Mouse (Mus musculus) lung, postnatal 0 days (tissue): Measurements from ENCODE around the gene Pms2. TPM values are rescaled to one million over a fixed set of nuclear protein-coding genes. Genes with fewer than 3 reads are reported as not detected.

Experiments
- ATAC-seq: fragments of 200-750 bp; cut with Nextera tagmentation; 2 replicates; pipeline ENCODE4 v1.8.0; 2017; ENCODE audit warnings: moderate library complexity
- DNase-seq: peaks from one replicate; pipeline ENCODE4 v3.0.0-alpha.2; 2016; ENCODE audit warnings: low spot score
- H3K27ac ChIP-seq: fragments of 300-500 bp; sonication (generic); 2 replicates; pipeline ENCODE4 v1.5.1; 2014; ENCODE audit warnings: antibody characterized with exemption, mild to moderate bottlenecking, low read length, mixed read lengths
- H3K27me3 ChIP-seq: fragments of 300-500 bp; sonication (generic); replicated peaks from 2 replicates; pipeline ENCODE4 v1.6.1; 2014; ENCODE audit warnings: low read length, mixed read lengths; ENCODE audit not compliant: insufficient read depth
- H3K36me3 ChIP-seq: fragments of 300-500 bp; sonication (generic); 2 replicates; pipeline ENCODE4 v1.6.1; 2014; ENCODE audit warnings: low read length, mixed read lengths; ENCODE audit not compliant: insufficient read depth
- H3K4me1 ChIP-seq: fragments of 300-500 bp; sonication (generic); 2 replicates; pipeline ENCODE4 v1.6.1; 2014; ENCODE audit warnings: antibody characterized with exemption, low read depth, low read length, mixed read lengths; ENCODE audit not compliant: insufficient read depth
- H3K4me2 ChIP-seq: fragments of 300-500 bp; sonication (generic); replicated peaks from 2 replicates; pipeline ENCODE4 v1.6.1; 2014; ENCODE audit warnings: low read depth, mild to moderate bottlenecking, low read length, moderate library complexity, mixed read lengths
- H3K4me3 ChIP-seq: fragments of 300-500 bp; sonication (generic); 2 replicates; pipeline ENCODE4 v1.5.1; 2014; ENCODE audit warnings: low read depth, low read length
- H3K9ac ChIP-seq: fragments of 300-500 bp; sonication (generic); replicated peaks from 2 replicates; pipeline ENCODE4 v1.6.1; 2014; ENCODE audit warnings: low read depth, mild to moderate bottlenecking
- H3K9me3 ChIP-seq: fragments of 300-500 bp; sonication (generic); 2 replicates; pipeline ENCODE4 v1.6.1; 2016; ENCODE audit warnings: low read length, mixed read lengths
- CTCF ChIP-seq: IDR thresholded peaks from 2 replicates; pipeline ENCODE4 v1.5.1; 2016; ENCODE audit warnings: antibody characterized with exemption, mild to moderate bottlenecking
- EP300 ChIP-seq: IDR thresholded peaks from 2 replicates; pipeline ENCODE4 v1.6.1; 2016; ENCODE audit warnings: antibody characterized with exemption, mild to moderate bottlenecking, control low read depth
- WGBS: fragments of 180-500 bp; shearing (Covaris S2); extraction: QIAGEN DNeasy Blood & Tissue Kit; methylation state at CpG from one replicate; pipeline ENCODE4 v1.1.7; 2014; 5-methylcytosine and 5-hydroxymethylcytosine counted together
- polyA plus RNA-seq: library from polyadenylated mRNA; unstranded; fragments of >200 nt; fragmentation: Nextera tagmentation; extraction: Ambion mirVana; gene quantifications from 2 replicates; pipeline ENCODE4 v1.2.1, GENCODE M21; 2015

The Pms2 gene
- polyA plus RNA-seq, 1 experiment from 2014 or later = 8.3 TPM

- H3K36me3 ChIP-seq = no peaks in the 10 kb centered on the region
- no peak overlapping the region for H3K4me3 ChIP-seq
- no peak for ATAC-seq
- H3K4me2 ChIP-seq = no peak overlapping the region
- DNase-seq = no peak
- no peak overlapping the region for H3K9ac ChIP-seq
- WGBS = 78% methylated on average over 14 of the region's 14 CpGs
- TF ChIP-seq CTCF (no peak), EP300 (no peak)
- H3K27ac ChIP-seq = no peak overlapping the region
- no peaks in the 10 kb centered on the region for H3K4me1 ChIP-seq
- H3K27me3 ChIP-seq = no peaks in the 10 kb centered on the region
- H3K9me3 ChIP-seq = no peaks in the 10 kb centered on the region
Observed at GRCm38 (mm10) chr5:143943231-143944125, 33.7 kb downstream of the Pms2 start.

GRCm38 (mm10) chr5:143948361-143948760 lies 38.6 kb downstream of the Pms2 start:
- Histone ChIP-seq H3K9ac (no peak overlapping the region), H3K4me3 (no peak overlapping the region), H3K36me3 (no peaks in the 10 kb centered on the region), H3K4me1 (no peaks in the 10 kb centered on the region), H3K27me3 (no peaks in the 10 kb centered on the region), H3K9me3 (no peaks in the 10 kb centered on the region), H3K27ac (no peak overlapping the region), H3K4me2 (no peak overlapping the region)
- ATAC-seq (no peak), DNase-seq (no peak)
- 81% methylated on average over 12 of the region's 12 CpGs for WGBS
- TF ChIP-seq EP300 (no peak), CTCF (no peak)

GRCm38 (mm10) chr5:143950016-143950415 lies 40.3 kb downstream of the Pms2 start:
- H3K9ac ChIP-seq = no peak overlapping the region
- no peak overlapping the region for H3K4me2 ChIP-seq
- no peak overlapping the region for H3K27ac ChIP-seq
- no peak for DNase-seq
- no peaks in the 10 kb centered on the region for H3K9me3 ChIP-seq
- 41% methylated on average over 5 of the region's 5 CpGs for WGBS
- H3K36me3 ChIP-seq = no peaks in the 10 kb centered on the region
- H3K27me3 ChIP-seq = no peaks in the 10 kb centered on the region
- no peaks in the 10 kb centered on the region for H3K4me1 ChIP-seq
- ATAC-seq = no peak
- no peak overlapping the region for H3K4me3 ChIP-seq
- TF ChIP-seq CTCF (no peak), EP300 (no peak)

- Histone ChIP-seq H3K27ac (no peak overlapping the region), H3K36me3 (no peaks in the 10 kb centered on the region), H3K9ac (no peak overlapping the region), H3K9me3 (no peaks in the 10 kb centered on the region), H3K4me1 (no peaks in the 10 kb centered on the region), H3K4me3 (no peak overlapping the region), H3K4me2 (no peak overlapping the region), H3K27me3 (no peaks in the 10 kb centered on the region)
- no peak for ATAC-seq
- DNase-seq = no peak
- no peak for TF ChIP-seq CTCF
- TF ChIP-seq EP300 = no peak
- 91% methylated on average over 6 of the region's 6 CpGs for WGBS
Observed at GRCm38 (mm10) chr5:143957101-143957500, 47.3 kb downstream of the Pms2 start.

- no peak for ATAC-seq
- WGBS = 93% methylated on average over 11 of the region's 11 CpGs
- Histone ChIP-seq H3K4me3 (no peak overlapping the region), H3K27me3 (no peaks in the 10 kb centered on the region), H3K9ac (no peak overlapping the region), H3K4me2 (no peak overlapping the region), H3K36me3 (no peaks in the 10 kb centered on the region), H3K4me1 (no peaks in the 10 kb centered on the region), H3K27ac (no peak overlapping the region), H3K9me3 (no peaks in the 10 kb centered on the region)
- TF ChIP-seq CTCF (no peak), EP300 (no peak)
- no peak for DNase-seq
Observed at GRCm38 (mm10) chr5:143959551-143959950, 49.8 kb downstream of the Pms2 start.

GRCm38 (mm10) chr5:143961176-143961575 lies 51.4 kb downstream of the Pms2 start:
- TF ChIP-seq CTCF = no peak
- TF ChIP-seq EP300 = no peak
- no peaks in the 10 kb centered on the region for H3K4me1 ChIP-seq
- ATAC-seq (no peak), DNase-seq (no peak)
- no peak overlapping the region for H3K27ac ChIP-seq
- H3K4me3 ChIP-seq = no peak overlapping the region
- no peak overlapping the region for H3K4me2 ChIP-seq
- H3K36me3 ChIP-seq = no peaks in the 10 kb centered on the region
- H3K9ac ChIP-seq = no peak overlapping the region
- WGBS = 83% methylated on average over 8 of the region's 8 CpGs
- H3K27me3 ChIP-seq = no peaks in the 10 kb centered on the region
- no peaks in the 10 kb centered on the region for H3K9me3 ChIP-seq
